In the genomic region with DNA sequence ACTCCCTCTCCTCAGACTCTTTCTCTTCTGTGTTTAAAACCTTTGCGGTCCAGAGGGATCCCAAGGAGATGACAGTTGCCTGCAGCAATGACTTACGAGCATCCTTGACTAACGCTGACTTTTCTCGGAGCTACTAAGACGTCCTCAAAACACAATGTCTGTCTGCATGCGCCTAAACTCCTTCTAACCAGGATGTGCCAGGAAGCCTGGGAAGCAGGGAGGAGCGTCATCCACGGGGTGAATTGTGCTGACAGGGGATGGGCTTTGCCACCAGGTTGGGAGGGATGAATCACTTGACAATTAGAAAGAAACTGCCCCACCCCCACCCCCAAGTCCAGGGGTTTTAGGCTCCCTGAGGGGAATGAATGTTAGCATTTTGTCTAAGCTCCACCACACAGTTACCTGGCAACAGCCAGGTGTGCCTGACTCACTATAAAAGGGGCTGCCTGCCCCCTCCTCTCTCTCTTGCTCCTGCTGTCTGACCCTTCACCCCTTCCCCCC, we compare ENCODE assay signal across 10 mouse cellular contexts. TPM values are rescaled to one million over a fixed set of nuclear protein-coding genes. Genes with fewer than 3 reads are reported as not detected.
DNase-seq lines count a peak whose midpoint lies in the region; ATAC-seq lines count a peak whose summit lies in the region.
"Had no signal": no experiment of that assay in that cellular context is flagged by ENCODE, and none has a peak within 500 bp of the region (broad histone marks: within the 10 kb centered on the region; RNA-seq: fewer than 3 reads in every experiment).

No protein-coding gene starts in this region.

- peak overlapping the region; percentile 89 for H3K27ac ChIP-seq in kidney, embryonic 15.5 days
- H3K27ac ChIP-seq in embryonic facial prominence, embryonic 10.5 days (replicated peaks) = peak overlapping the region; percentile 27; the same call in 1 of the 2 replicates
- peak overlapping the region; percentile 70 for H3K27ac ChIP-seq in intestine, embryonic 14.5 days (ENCODE audit: low read depth)
- H3K27ac ChIP-seq in neural tube, embryonic 14.5 days (ENCODE audit: low read depth, low read length) = no peak overlapping the region; the same call in 1 of the 2 replicates

- WGBS in kidney, embryonic 15.5 days = 3% methylated on average over 8 of the region's 8 CpGs
- 3% methylated on average over 8 of the region's 8 CpGs for WGBS in embryonic facial prominence, embryonic 10.5 days
- WGBS in intestine, embryonic 14.5 days = 11% methylated on average over 8 of the region's 8 CpGs
- WGBS in neural tube, embryonic 14.5 days = 5% methylated on average over 8 of the region's 8 CpGs

- no peak overlapping the region for H3K9ac ChIP-seq in kidney, embryonic 15.5 days
- H3K9ac ChIP-seq in intestine, embryonic 14.5 days (ENCODE audit: low read length) = peak overlapping the region; percentile 27
- H3K9ac ChIP-seq in neural tube, embryonic 14.5 days (replicated peaks; ENCODE audit: low read depth, low read length) = peak overlapping the region; percentile 32; the same call in 1 of the 2 replicates

- peak overlapping the region; percentile 33 for H3K4me3 ChIP-seq in kidney, embryonic 15.5 days (replicated peaks)
- peak overlapping the region; percentile 27 for H3K4me3 ChIP-seq in embryonic facial prominence, embryonic 10.5 days
- peak overlapping the region; percentile 28; the same call in 1 of the 2 replicates for H3K4me3 ChIP-seq in intestine, embryonic 14.5 days (ENCODE audit: low read depth, low read length)
- H3K4me3 ChIP-seq in neural tube, embryonic 14.5 days (ENCODE audit: low read depth, low read length) = no peak overlapping the region

- no peak for ATAC-seq in kidney, embryonic 15.5 days (replicated peaks; ENCODE audit: low FRiP score)
- ATAC-seq in intestine, embryonic 14.5 days (replicated peaks; ENCODE audit: low FRiP score, low TSS enrichment, low read depth) = no peak
- no peak for ATAC-seq in neural tube, embryonic 14.5 days (ENCODE audit: low read depth)

- peaks cover 7% of the 10 kb centered on the region for H3K36me3 ChIP-seq in kidney, embryonic 15.5 days
- peaks cover 4% of the 10 kb centered on the region; the same call in 1 of the 2 replicates for H3K36me3 ChIP-seq in embryonic facial prominence, embryonic 10.5 days (replicated peaks)
- peaks cover 17% of the 10 kb centered on the region; the same call in 1 of the 2 replicates for H3K36me3 ChIP-seq in intestine, embryonic 14.5 days (ENCODE audit: control insufficient read depth, insufficient read depth, low read length)
- no peaks in the 10 kb centered on the region; the same call in 1 of the 2 replicates for H3K36me3 ChIP-seq in neural tube, embryonic 14.5 days (ENCODE audit: control insufficient read depth, insufficient read depth, low read length)

- DNase-seq in kidney, adult 11 months = no peak
- DNase-seq in embryonic facial prominence, embryonic 10.5 days (ENCODE audit: low spot score) = no peak
- no peak for DNase-seq in intestine, embryonic 14.5 days (ENCODE audit: low spot score)
- no peak for DNase-seq in thymus, postnatal 4 days
- DNase-seq in layer of hippocampus, postnatal 10 days (ENCODE audit: low spot score in 2 of 2) = no peak
- no peak for DNase-seq in left cerebral cortex, adult 11 months (ENCODE audit: low spot score)
- DNase-seq: cerebellum, adult 2 months had no signal

- no peaks in the 10 kb centered on the region for H3K27me3 ChIP-seq in kidney, embryonic 15.5 days
- peaks cover 31% of the 10 kb centered on the region for H3K27me3 ChIP-seq in embryonic facial prominence, embryonic 10.5 days (replicated peaks; ENCODE audit: low read depth, poor library complexity, severe bottlenecking)
- no peaks in the 10 kb centered on the region for H3K27me3 ChIP-seq in intestine, embryonic 14.5 days (replicated peaks; ENCODE audit: control insufficient read depth, insufficient read depth, low read length)
- H3K27me3 ChIP-seq in neural tube, embryonic 14.5 days (ENCODE audit: control insufficient read depth, insufficient read depth, low read length) = no peaks in the 10 kb centered on the region

- H3K4me1 ChIP-seq in kidney, embryonic 15.5 days = peaks cover 55% of the 10 kb centered on the region
- peaks cover 41% of the 10 kb centered on the region for H3K4me1 ChIP-seq in embryonic facial prominence, embryonic 10.5 days
- H3K4me1 ChIP-seq in intestine, embryonic 14.5 days (replicated peaks; ENCODE audit: control insufficient read depth, insufficient read depth, low read length) = peaks cover 36% of the 10 kb centered on the region
- peaks cover 27% of the 10 kb centered on the region for H3K4me1 ChIP-seq in neural tube, embryonic 14.5 days (ENCODE audit: control insufficient read depth, insufficient read depth, low read length)

- H3K4me2 ChIP-seq in kidney, embryonic 15.5 days = peak overlapping the region; percentile 60
- peak overlapping the region; percentile 44 for H3K4me2 ChIP-seq in intestine, embryonic 14.5 days (ENCODE audit: low read length)
- H3K4me2 ChIP-seq in neural tube, embryonic 14.5 days (ENCODE audit: low read depth, low read length) = no peak overlapping the region

- no peaks in the 10 kb centered on the region for H3K9me3 ChIP-seq in kidney, embryonic 15.5 days (replicated peaks)
- no peaks in the 10 kb centered on the region; the same call in 1 of the 2 replicates for H3K9me3 ChIP-seq in embryonic facial prominence, embryonic 10.5 days
- H3K9me3 ChIP-seq in intestine, embryonic 14.5 days (ENCODE audit: control insufficient read depth, low read length) = no peaks in the 10 kb centered on the region
- no peaks in the 10 kb centered on the region for H3K9me3 ChIP-seq in neural tube, embryonic 14.5 days (ENCODE audit: control insufficient read depth, low read length)

RNA-seq across cellular contexts. Expression of gene Pde9a, which starts 48.9 kb away (rescaled TPM):
- 27.6 and 34.9 TPM in 2 replicates for polyA plus RNA-seq in kidney, embryonic 15.5 days (2015; fragmentation: Nextera tagmentation; extraction: Ambion mirVana)
- polyA plus RNA-seq in embryonic facial prominence, embryonic 10.5 days (2016; fragmentation: Nextera tagmentation; extraction: Ambion mirVana) = 16.9 and 18.9 TPM in 2 replicates
- polyA plus RNA-seq in intestine, embryonic 14.5 days (2014; fragmentation: Nextera tagmentation; extraction: Ambion mirVana) = 61.0 and 76.0 TPM in 2 replicates
- 26.8 and 29.5 TPM in 2 replicates for polyA plus RNA-seq in neural tube, embryonic 14.5 days (2014; fragmentation: Nextera tagmentation; extraction: Ambion mirVana)
- total RNA-seq in layer of hippocampus, postnatal 10 days (2021) = 10 to 100 TPM; 34.0 to 38.9 TPM
- total RNA-seq: MEL had no signal
